Mouse (Mus musculus): Measurements from ENCODE around the gene Lmna. TPM values are rescaled to one million over a fixed set of nuclear protein-coding genes. Genes with fewer than 3 reads are reported as not detected.

Gene Lmna
- polyA plus RNA-seq, 1 experiment = 138 TPM

DNA sequence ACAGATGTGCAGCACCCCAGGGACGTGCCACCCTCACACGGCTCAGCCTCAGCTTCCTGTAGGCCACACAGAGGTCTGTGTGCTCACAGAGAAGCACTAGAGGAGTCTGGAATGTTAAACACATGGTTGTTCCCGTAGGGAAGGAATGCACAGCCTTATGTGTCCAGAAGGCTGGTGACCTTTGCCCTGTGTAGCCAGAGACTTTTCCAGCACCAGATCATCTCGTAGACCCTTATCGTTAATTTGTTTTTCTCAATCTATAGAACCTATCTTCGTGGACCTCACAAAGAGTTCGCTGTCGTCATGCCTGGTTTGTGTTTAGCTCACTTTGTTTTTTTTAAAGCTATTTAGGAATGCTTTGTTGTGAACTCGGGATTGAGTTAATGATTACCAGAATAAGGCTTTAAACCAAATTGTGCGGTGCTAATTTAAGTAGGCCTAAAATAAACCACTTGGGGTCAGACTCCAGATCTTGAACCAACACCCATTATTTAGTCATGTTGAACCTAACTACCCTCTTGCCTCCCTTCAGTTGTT, 38.7 kb downstream of the Lmna start:
- DNase-seq (ENCODE audit: low read depth) = no peak

DNA sequence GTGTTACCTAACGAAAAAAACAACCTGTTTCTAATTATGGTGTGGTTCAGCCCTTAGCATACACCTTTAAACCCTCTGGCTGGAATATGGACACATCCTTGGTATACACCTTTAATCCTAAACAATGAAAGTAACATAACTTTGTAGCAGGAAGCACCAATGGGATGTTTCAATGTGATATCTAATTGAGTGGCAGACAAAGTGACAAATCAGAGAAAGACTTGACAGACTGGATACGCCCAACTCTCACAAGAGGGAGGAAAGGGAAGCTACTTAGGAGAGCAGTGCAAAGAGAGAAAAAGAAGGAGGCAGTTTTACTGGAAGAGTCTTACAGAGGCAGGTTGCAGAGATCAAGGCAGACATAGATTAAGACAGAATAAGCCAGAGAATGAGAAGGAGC, 40.3 kb downstream of the Lmna start:
- DNase-seq (ENCODE audit: low read depth) = no peak

DNA sequence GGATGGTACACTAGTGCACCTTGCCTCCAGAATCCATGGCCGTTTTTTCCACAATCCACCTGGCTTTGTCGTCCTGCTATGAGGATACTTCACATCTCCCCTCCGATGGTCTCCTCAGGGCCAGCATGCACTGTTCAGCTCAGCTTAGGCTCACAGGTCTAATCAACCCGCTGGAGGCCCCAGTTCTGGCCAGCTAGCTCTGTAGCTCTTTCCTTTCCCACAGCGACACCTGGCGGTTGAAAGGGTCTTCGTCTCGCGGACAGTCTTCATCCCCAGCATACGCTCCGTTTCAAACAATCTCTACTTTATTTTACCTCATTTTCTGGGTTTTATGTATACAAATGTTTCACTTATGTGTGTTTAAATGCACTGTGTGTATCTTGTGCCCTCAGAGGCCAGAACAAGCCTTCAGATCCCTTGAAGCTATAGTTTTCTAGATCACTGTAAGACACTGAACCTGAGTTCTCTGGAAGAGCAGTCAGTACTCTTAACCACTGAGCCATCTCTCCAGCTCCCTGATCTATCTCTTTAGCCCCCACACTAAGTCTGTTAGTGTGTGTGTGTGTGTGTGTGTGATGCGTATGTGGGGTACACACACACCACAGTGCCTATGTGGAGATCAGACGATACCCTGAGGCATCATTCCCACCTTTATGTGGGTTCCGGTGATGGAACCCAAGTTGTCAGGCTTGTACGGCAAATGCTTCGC, 42.5 kb downstream of the Lmna start:
- no peak for DNase-seq (ENCODE audit: low read depth)

DNA sequence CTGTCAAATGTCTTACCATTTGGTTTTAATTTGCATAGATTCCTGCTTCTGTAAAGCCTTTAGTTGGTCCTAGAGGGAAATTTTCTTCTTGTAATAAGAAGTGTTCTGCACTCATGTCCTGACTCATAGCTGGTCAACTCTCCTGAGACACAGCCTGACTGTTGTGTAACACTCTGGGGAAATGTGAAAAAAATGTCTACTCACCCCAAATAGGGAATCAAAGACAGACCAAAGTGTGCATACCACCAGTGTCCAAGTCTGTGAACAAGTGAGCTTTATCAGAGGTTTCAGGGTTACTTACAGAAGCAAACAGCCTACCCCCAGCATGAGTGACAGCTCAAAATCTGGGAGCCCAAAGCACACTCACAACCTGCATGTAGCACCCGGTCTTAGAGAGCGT, 44.6 kb downstream of the Lmna start:
- DNase-seq (ENCODE audit: low read depth) = no peak

DNA sequence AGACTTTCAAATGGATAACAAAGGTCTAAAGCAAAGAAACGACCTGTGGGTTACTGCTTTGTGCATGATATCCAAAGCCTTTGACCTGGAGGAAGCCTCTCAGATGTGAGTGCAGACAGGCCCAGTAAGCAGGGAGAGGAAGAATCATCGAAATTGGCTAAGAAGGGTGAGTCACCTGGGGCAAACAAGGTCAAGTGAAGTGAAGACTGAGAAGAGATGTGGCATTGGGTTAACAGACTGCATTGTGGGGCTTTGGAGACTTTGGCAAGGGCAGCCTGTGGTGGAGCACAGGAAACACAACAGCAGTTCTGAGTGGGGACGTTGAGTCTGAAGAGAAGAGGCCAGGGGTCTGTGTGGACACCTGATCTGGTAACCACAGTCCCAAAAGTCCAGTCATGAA, 45.3 kb downstream of the Lmna start:
- no peak for DNase-seq (ENCODE audit: low read depth)

DNA sequence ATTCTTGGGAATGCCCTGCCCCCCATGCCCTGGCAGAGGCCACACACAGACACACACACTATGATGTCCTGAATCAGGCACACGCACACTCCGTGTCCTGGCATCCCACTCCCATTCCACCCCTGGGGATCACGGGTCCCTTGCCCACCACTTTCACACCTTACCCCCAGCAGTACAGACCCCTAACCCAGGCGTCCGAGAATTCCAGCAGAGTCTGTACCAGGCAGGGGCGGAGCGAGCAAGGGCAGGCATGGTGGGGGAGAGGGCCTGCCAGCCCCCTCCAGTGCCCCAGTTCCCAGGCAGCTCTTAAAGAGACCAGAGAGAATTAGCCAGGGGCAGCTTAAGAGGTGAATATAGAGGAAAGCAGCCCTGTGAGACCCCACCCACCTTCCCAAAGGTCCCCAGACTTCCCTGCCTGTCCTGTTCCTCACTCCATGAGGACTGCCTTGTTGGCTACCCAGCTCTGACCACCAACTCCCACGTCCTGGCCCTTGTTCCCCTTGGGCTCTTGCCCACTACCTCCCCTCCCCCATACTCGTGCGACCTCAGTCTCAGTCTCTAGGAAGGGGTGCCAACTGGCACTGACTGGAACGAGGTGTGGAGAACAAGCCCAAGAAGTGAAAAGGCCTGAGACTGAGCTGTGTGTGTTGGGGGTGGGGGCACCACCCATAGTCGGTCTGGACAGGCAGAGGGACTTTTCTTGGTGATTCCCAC, 48.6 kb downstream of the Lmna start, which contains the start of gene Sema4a:
Gene Sema4a, minus strand, starts transcription at position 200 of the 714 bp plus-strand sequence.
- DNase-seq (ENCODE audit: low read depth) = no peak

DNA sequence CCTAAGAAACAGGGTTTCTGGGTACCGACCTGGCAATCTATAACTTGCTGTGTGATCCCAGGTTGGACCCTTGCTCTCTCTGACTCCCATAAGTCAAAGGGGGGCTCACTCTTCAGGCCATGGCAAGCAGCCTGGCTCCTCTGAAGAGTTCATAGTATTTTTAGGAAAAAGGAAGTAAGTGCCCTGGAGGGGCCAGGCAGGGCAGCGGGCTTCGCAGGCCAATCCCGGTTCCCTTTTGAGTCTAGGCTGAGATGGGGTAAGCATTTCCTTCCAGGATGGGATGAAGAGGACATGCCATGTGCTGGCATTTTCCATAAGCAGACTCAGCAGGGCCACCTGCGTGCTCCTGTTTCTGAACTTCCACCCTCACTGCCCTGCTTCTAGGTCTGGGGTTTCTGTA, 49.7 kb downstream of the Lmna start:
- no peak for DNase-seq (ENCODE audit: low read depth)

DNA sequence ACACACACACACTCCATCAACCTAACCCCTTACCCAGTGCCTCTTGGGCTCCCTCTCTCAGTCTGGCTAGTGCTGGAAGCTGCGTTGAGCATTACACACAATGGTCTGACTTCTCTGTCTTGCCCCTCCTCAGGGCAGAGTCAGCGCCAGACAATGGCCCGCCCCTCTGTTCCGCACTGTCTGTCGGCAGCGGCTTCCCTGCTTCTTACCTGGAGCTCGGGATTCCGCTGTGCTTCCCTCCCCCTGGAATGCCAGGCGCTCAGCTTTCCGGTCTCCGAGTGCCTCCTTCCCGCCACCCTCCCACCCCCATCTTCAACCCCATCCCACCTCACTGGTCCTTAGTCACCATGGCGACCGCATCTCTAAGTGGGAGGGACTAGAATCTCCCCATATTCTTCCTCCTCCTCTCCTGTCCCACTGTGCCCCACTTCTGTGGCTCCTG, 51.0 kb downstream of the Lmna start:
- no peak for DNase-seq (ENCODE audit: low read depth)

DNA sequence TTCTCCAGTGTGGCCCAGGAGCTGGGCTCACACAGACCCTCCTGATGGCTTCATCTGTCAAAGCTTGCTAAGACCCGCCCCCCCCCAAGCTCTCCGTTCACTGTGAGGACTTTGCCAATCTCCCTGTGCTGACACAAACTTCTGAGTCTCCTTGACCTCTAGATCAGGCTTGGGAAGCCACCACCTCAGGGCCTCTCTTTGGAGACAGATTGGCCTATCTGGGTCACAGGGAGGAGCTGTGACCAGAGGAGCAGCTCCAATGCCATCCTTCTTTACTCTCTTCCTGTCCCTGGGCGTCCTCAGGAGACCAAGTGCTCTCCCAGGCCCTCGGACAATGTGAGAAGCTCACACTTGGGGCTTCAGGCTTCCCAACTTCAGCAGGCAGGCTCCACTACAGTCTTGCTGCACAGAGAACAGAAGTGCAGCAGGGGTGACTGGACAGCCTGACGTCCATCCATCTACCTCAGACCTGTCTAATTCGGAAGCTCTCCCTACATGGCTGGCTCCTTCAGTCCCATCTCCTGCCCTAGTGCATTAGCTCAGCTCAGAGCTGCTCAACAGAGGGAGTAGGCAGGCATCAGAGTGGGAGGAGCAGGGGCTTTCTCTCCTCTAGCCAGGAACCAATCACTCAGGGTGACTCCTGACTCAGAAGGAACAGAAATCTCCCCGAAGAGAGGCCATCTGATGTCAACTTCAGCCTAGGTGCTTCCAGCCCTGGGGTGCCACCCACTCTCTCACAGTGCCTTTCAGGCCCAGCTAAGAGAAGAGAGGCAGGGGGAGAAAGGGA, 52.8 kb downstream of the Lmna start:
- DNase-seq (ENCODE audit: low read depth) = no peak

DNA sequence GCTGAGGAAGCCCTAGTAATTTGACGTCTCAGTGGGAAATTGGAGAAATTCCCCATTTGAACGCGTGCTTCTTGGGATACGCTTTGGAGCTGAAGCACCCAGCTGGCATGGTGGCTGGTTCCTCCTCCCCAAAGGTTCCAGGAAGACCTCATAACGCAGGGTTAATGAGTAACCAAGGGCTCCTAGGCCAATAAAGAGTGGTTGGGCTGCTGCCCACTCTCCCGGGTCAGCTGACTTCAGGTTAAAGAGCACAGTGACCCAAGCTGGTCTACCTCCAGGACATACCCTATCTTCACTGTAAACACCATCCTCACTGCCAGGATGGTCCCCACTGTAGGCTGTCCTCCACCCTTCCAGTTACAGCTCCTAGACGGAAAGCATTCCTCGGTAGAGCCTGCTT, 53.4 kb downstream of the Lmna start:
- DNase-seq (ENCODE audit: low read depth) = no peak

DNA sequence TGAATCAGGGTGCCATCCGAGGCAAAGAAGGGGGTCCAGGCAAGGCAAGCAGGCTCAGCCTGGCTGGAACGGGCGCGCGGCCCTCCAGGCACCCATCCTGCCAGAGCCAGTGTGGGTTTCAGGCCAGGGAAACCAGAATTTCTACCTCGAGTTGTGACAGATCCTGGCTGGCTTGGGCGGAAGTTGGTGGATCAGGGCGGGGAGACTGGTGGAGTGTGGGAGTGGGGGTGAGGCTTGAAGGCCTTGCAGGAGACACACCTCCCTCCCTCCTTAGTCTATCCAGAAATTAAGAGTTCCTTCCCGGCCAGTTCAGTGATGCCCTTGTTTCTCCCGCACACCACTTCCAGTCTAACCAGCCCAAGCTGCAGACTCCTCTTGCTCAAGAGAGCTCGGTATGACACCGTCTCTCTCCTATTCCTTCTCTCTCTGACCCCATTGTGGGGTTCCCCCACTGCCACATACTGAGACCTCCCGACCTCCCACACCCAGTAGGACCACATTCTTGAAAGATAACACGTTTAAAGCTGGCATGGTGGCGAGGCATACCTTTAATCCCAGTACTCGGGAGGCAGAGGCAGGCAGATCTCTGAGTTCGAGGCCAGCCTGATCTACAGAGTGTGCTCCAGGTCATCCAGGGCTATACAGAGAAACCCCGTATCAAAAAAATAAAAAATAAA, 54.0 kb downstream of the Lmna start:
- peak; percentile 83 for DNase-seq (ENCODE audit: low read depth)

DNA sequence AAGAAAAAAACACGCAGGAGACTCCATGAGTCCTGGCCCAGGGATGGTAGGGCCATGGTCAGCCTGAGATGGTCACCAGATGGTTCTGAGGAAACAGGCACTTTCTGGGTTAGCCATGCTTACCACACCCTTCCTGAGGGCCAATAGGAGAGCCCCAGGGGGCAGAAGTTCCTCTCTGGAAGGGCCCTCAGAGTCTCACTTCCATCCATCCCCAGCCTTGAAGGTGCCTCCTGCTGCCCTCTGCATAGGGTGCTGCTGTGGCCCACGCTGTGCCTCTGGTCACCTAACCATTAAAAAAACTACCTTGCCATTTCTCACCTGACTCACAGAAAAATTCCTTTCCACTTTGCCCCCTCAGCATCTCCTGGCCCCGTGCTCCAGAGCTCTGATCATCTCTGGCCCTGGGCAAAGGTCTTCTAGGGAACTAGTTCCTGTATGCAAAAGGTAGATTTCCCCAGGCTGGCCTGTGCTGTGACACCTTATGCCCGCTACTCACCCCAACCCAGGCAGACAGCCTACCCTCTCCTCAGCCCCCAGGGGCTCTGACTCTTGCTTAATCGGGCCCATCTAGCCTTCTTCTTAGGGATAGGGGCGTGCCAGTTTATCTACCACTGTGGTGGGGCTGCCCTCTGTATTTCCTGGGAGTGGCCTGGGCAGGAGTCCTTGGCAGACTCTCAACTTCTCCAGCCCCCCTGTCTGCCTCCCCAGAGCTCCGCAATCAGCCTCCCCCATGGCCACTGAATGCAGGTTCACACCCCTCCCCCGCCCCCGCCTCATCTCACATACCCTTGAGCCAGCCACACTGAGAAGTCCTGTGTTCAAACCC, 54.8 kb downstream of the Lmna start:
- no peak for DNase-seq (ENCODE audit: low read depth)

DNA sequence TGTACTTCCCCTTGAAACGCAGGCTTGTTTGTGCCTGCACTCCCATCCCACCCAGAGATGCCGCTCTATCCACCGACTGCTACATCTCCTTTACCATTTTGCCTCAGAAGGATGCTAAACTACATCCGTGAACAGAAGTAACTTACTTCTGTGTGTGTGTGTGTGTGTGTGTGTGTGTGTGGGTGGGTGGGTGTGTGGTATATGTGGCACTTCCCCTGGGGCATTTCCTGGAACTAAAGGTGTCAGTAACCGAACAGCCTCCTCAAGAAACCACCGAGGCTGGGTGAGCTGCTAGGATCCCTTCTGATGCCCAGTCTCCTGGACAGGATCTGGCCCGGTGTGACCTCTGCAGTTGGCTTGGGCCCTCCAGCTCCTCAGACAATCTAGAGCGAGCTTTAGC, 55.8 kb downstream of the Lmna start:
- no peak for DNase-seq (ENCODE audit: low read depth)

DNA sequence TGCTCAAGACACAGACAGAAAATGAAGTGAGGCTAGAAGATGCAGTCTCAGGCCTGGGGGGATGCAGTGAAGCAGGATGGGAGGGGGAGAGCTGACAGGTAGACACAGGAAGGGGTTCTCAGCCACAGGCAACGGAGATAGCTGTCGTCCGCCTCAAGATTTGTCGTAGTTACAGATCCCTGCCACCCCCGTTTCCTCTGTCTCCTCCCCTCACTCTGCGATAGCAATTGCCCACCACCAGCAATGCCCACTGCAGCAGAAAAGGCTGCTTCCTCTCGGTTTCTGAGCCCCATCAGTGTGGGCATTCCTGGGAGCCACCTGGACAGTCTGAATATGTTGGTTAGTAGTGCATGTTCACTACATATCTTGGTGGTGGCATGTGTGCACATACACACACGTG, 56.4 kb downstream of the Lmna start:
- DNase-seq (ENCODE audit: low read depth) = no peak

DNA sequence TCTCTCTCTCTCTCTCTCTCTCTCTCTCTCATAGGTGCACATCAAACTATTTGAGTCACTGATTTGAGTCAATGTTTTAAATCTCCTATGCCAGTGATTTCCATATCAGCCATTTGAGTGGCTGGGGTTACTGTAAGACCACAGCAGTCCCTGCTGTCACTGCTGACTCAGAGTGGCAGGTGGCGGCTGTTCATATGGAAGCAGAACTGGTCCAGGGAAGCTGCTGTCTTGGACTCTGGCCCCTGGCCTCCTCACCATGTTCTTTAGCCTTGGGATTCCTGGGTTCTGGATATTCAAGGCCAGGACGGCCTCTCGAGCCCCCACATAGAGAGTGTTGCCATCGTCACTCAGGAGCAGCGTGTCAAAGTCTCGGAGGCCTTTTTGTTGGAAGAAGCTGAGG, 57.0 kb downstream of the Lmna start:
- DNase-seq (ENCODE audit: low read depth) = no peak

DNA sequence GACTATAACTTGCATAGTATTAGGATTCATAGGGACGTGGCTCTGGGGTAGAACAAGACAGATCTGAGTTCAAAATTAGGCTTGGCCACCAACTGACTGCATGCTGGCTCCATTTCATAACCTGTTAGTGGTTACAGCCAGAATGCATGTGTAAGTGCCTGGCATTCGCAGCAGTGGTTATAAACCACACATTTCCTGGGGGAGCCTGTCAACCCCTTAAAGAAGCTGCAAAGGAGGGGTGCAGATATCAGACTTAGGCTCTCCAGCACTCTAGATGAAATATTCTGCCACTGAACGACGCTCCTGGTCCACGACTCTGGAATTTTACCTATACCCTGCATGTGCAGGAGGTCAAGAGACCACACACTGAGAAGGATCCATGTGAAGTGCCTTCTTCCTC, 57.5 kb downstream of the Lmna start:
- DNase-seq (ENCODE audit: low read depth) = no peak

DNA sequence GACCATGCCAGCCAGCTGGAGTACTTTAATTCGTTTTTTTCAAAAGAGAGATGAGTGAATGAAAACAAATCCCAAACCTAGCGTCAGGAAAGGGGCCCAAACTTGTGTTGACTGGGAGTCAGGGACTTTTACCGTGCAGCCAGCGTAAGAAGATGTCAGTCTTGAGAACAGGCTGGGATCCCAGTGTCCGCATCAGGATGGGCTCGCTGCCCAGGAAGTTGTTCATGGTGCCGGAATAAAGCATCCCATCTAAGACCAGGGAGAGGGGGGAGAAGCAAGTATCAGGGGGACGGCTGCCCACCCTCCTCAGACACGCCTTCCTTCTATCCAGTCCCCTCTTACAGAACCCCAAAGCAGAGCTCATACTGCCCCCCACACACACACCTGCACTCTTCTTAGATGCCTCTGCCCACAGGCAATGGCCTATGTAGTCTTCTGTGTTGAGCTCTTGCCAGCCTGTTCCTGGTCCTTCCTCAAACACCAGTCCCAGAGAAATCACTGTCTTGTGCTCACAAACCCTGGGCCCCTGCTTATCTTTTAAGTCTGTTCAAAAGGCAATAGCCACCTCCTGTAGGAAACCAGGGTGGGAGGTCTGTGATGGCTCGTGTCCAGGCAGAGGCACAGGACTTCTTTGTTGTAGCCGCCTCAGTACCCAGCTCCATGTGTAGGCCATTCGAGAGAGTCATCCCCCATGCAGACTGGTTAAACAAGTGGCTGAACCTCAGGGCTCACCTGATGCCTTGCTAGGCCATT, 59.2 kb downstream of the Lmna start:
- DNase-seq (ENCODE audit: low read depth) = no peak

DNA sequence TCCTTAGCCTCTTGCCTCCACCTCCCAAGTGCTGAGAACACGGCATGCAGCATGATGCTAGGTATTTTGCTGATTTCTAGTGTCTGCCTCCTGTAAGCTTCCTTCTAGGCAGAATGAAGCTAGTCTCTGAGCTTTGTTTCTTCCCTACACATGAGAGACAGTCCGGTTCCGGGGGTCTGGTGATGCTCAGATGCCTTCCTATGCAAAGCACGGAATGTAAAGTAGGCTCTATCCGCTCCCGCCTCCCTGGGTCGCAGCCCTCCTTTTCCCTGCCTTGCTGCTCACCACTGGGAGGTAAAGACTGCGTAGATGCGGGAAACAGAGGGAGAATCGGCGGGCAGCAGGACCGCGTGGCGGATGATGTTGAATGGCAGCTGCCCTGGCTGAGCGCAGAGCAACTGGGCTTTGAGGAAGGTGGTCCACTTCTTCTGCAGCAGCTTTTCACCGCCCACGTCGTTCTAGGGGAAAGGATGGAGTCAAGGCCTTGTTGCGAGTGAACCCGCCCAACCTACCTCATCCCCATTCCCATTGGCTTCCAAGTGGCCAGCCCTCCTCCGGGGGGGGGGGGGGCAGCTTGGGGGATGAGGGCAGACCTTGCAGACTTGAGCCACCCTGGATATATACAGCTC, 60.2 kb downstream of the Lmna start:
- DNase-seq (ENCODE audit: low read depth) = no peak

DNA sequence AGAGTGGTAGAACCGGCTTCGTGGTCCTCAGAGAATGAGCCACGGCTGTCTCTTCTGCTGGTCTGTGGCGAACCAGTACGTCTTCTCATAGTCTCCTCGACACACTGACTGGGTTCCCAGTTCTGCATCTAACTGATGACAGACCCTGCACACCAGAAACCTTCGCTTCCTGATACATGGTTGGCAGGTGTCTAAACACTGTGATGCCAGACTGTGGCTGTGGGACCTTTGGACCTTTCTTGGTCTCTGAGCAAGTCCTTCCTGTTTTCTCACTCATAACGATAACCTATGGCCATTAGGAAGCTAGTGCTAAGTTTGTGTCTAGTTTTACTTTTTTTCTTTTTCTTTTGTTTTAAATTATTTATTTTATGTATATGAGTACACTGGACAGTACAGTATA, 61.3 kb downstream of the Lmna start:
- no peak for DNase-seq (ENCODE audit: low read depth)

DNA sequence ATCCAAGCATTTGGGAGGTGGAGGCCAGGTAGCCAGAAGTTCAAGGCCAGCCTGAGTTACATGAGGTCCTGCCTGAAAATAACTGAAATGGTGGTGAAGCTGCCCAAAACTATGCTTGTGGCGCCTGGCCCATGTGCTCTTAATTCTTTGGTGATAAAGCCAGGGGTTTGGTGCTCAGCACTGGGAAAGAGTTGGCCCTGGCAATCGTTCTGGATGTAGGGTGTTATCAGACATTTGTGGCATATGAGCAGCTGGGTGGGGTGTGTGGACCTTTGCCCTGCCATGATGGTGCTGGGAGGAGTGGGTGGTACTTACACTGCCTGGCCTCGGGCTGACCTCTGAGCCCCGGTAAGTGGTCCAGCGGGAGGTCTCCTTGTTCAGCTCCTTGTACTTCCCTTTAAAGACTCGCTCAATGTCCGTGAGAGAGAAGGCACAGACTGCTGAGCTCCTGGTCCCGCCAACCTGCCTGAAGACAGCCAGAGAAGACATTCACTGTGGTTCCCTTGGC, 62.0 kb downstream of the Lmna start:
- DNase-seq (ENCODE audit: low read depth) = no peak

Data from gonadal fat pad, adult 2 months (tissue).